Mouse (Mus musculus): Measurements from ENCODE around the gene Npm3. TPM values are rescaled to one million over a fixed set of nuclear protein-coding genes. Genes with fewer than 3 reads are reported as not detected.

Npm3 gene
- polyA plus RNA-seq, 1 experiment: 99.4 TPM

DNA sequence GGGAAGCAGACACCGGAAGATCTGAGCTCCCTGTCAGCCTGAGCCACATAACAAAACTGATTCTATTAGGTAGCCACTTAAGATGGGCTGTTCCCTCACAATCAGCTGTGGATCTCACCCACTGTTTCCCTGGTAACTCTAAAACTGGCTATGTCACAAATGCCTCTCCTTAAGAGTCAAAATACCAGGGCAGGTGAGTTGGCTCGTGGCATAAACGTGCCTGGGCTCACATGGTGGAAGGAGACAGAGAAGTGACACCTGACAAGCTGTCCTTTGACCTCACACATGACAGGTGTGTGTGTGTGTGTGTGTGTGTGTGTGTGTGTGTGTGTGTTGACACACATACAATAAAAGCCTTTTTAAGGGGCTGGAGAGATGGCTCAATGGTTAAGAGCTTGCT lies 38.1 kb upstream of the Npm3 start:
- no peaks in the 10 kb centered on the region for H3K4me1 ChIP-seq (ENCODE audit: control insufficient read depth, insufficient read depth, low read length)
- TF ChIP-seq CTCF (IDR thresholded peaks at IDR 0.05; ENCODE audit: borderline replicate concordance, insufficient read depth, low read length) (no peak), POLR2A (IDR thresholded peaks at IDR 0.05; ENCODE audit: low read depth, low read length) (no peak)
- no peak overlapping the region for H3K27ac ChIP-seq (ENCODE audit: insufficient read depth, low read length)
- H3K4me3 ChIP-seq (ENCODE audit: insufficient read depth, low read length): no peak overlapping the region

GRCm38 (mm10) chr19:45785470-45785869 lies 36.1 kb upstream of the Npm3 start:
- H3K4me1 ChIP-seq (ENCODE audit: control insufficient read depth, insufficient read depth, low read length): peaks cover 4% of the 10 kb centered on the region; the same call in 1 of the 2 replicates
- H3K4me3 ChIP-seq (ENCODE audit: insufficient read depth, low read length): no peak overlapping the region
- TF ChIP-seq CTCF (IDR thresholded peaks at IDR 0.05; ENCODE audit: borderline replicate concordance, insufficient read depth, low read length): no peak
- no peak for TF ChIP-seq POLR2A (IDR thresholded peaks at IDR 0.05; ENCODE audit: low read depth, low read length)
- H3K27ac ChIP-seq (ENCODE audit: insufficient read depth, low read length): no peak overlapping the region

DNA sequence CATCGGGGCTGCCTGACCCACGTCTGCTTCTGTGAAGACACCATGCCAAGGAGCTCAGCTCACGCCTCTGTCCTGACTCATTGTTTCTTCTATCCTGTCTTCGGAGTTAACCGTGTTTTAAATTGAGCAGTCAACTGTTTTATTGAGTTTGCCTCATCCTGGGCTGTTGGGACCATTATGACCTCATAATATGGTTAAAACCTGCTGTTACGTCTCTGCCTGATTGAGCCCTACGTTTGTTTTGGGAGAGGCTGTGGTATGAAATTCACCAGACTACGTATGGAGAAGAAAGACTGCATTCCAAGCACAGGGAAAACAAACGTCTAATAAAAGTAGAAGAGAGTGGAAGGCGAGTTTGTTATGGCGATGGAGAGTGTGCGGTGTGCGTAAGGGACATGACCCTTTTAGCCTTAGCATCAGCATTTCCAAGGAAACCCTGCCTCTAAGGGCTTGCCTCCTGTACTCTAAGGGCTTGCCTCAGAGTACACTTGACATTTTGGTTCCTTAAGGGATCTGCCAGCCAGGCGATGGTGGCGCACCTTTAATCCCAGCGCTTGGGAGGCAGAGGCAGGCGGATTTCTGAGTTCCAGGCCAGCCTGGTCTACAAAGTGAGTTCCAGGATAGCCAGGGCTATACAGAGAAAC lies 34.7 kb upstream of the Npm3 start:
- H3K4me3 ChIP-seq (ENCODE audit: insufficient read depth, low read length): peak overlapping the region; percentile 56
- H3K27ac ChIP-seq (ENCODE audit: insufficient read depth, low read length): peak overlapping the region; percentile 80
- peaks cover 4% of the 10 kb centered on the region; the same call in 1 of the 2 replicates for H3K4me1 ChIP-seq (ENCODE audit: control insufficient read depth, insufficient read depth, low read length)
- TF ChIP-seq POLR2A (IDR thresholded peaks at IDR 0.05; ENCODE audit: low read depth, low read length): peak; percentile 86
- no peak for TF ChIP-seq CTCF (IDR thresholded peaks at IDR 0.05; ENCODE audit: borderline replicate concordance, insufficient read depth, low read length)

DNA sequence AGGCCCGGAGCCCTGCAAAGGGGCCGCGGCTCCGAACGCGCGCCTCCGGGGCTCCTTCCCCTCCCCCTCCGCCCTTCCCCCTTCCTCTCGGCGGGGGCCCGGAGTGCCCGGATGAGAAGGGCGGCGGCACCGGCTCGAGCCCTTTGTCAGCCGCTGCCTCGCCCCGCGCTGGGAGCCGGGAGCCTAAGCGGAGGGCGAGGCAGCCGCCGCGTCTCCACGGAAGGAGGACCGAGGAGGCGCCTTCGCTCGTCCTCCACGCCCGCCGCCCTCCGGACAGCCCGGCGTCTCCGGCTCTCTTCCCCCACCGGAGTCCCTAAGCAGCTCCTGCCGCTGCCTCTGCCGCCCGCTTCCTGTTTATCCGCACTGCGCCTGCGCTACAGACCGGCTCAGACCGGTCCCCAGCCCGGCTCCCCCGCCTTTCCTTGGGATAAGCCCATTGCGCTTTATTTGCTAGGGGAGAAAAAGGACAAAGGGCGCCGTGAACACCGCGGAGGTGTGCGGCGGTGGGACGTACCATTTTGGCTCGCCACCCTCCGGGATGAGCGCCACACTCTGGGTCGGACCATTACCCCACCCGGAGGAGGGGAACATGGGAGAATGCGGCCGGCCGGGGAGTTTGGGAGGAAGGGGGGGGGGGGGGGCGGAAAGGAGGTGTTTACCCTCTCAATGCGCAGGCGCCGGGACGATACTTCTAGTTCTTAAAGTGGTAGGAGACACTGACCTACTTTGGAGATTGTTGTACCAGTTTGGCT lies 34.0 kb upstream of the Npm3 start, which contains the start of gene Mgea5:
Gene Mgea5 (minus strand): TSS at position 657 of the 752 bp plus-strand sequence.
- peaks cover 4% of the 10 kb centered on the region for H3K4me1 ChIP-seq (ENCODE audit: control insufficient read depth, insufficient read depth, low read length)
- TF ChIP-seq CTCF (IDR thresholded peaks at IDR 0.05; ENCODE audit: borderline replicate concordance, insufficient read depth, low read length): no peak
- peak; percentile 69 for TF ChIP-seq POLR2A (IDR thresholded peaks at IDR 0.05; ENCODE audit: low read depth, low read length)
- peak within 1 kb of the TSS; percentile 88 for H3K4me3 ChIP-seq (ENCODE audit: insufficient read depth, low read length)
- peak within 1 kb of the TSS; percentile 80 for H3K27ac ChIP-seq (ENCODE audit: insufficient read depth, low read length)

GRCm38 (mm10) chr19:45782315-45783001 lies 33.1 kb upstream of the Npm3 start:
- H3K4me1 ChIP-seq (ENCODE audit: control insufficient read depth, insufficient read depth, low read length): peaks cover 4% of the 10 kb centered on the region
- peak overlapping the region; percentile 79 for H3K27ac ChIP-seq (ENCODE audit: insufficient read depth, low read length)
- TF ChIP-seq CTCF (IDR thresholded peaks at IDR 0.05; ENCODE audit: borderline replicate concordance, insufficient read depth, low read length): no peak
- peak overlapping the region; percentile 88 for H3K4me3 ChIP-seq (ENCODE audit: insufficient read depth, low read length)

DNA sequence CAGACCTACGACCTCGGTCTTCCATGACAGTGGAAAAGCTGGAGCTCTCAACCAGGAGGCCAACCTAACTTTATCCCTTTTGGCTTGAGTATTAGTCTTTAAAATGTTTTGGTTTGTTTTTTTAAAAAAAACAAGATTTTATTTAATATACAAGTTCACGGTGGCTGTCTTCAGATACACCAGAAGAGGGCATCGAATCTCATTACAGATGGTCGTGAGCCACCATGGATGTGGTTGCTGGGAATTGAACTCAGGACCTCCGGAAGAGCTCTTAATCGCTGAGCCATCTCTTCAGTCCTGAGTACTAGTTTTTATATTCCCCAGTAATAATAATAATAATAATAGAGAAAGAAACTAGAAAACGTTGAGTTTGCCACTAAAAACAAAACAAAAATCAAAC lies 32.3 kb upstream of the Npm3 start:
- H3K4me1 ChIP-seq (ENCODE audit: control insufficient read depth, insufficient read depth, low read length): peaks cover 4% of the 10 kb centered on the region
- TF ChIP-seq CTCF (IDR thresholded peaks at IDR 0.05; ENCODE audit: borderline replicate concordance, insufficient read depth, low read length) (no peak), POLR2A (IDR thresholded peaks at IDR 0.05; ENCODE audit: low read depth, low read length) (no peak)
- no peak overlapping the region for H3K27ac ChIP-seq (ENCODE audit: insufficient read depth, low read length)
- H3K4me3 ChIP-seq (ENCODE audit: insufficient read depth, low read length): peak overlapping the region; percentile 39

DNA sequence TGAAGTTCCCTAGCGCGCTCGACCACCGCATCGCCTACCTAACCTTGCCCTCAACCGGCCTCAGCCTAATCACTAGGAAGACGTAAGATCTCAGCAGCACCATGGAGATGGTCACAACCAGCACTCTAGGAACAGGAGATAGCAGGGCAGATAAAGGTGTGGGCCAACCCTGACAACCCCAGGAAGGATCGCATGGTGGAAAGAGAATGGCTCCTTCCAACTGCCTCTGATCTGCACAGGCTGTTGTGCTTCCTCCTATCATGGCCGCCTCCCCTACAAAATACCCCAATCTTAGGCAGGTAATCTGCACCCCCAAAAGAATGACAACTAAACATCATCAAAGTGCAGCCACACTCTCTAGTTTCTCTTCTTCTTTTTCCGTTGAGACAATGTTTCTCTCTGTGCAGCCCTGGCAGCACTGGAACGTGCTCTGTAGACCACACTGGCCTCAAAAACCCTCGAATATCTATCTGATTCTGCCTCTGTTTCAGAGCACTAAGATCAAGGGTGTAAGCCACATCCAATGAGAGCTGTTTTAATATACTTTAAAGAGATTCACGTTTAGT lies 31.0 kb upstream of the Npm3 start:
- Histone ChIP-seq H3K4me3 (ENCODE audit: insufficient read depth, low read length) (peak overlapping the region; percentile 39; the same call in 1 of the 2 replicates), H3K27ac (ENCODE audit: insufficient read depth, low read length) (no peak overlapping the region), H3K4me1 (ENCODE audit: control insufficient read depth, insufficient read depth, low read length) (peaks cover 4% of the 10 kb centered on the region)
- TF ChIP-seq CTCF (IDR thresholded peaks at IDR 0.05; ENCODE audit: borderline replicate concordance, insufficient read depth, low read length) (no peak), POLR2A (IDR thresholded peaks at IDR 0.05; ENCODE audit: low read depth, low read length) (no peak)

DNA sequence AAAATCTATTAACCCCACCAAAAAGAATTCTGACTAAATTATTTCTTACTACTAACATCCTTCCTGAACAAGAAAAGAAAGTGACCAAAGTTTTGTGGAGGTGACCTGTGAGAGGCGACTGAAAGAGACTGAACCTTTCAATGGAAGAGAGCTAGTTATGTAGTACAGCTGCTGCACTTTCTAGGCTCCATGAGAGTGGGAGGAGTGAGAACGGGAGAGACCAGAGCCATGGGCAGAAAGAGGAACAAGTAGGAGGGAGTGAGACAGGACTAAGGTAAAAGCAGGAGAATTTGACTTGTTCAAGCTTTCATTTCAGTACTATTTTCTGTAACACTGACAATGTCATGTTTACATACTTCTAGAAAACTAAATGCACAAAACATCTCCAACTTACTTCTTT lies 26.1 kb upstream of the Npm3 start:
- TF ChIP-seq CTCF (IDR thresholded peaks at IDR 0.05; ENCODE audit: borderline replicate concordance, insufficient read depth, low read length) (no peak), POLR2A (IDR thresholded peaks at IDR 0.05; ENCODE audit: low read depth, low read length) (no peak)
- Histone ChIP-seq H3K4me1 (ENCODE audit: control insufficient read depth, insufficient read depth, low read length) (no peaks in the 10 kb centered on the region; the same call in 1 of the 2 replicates), H3K4me3 (ENCODE audit: insufficient read depth, low read length) (no peak overlapping the region), H3K27ac (ENCODE audit: insufficient read depth, low read length) (no peak overlapping the region)

DNA sequence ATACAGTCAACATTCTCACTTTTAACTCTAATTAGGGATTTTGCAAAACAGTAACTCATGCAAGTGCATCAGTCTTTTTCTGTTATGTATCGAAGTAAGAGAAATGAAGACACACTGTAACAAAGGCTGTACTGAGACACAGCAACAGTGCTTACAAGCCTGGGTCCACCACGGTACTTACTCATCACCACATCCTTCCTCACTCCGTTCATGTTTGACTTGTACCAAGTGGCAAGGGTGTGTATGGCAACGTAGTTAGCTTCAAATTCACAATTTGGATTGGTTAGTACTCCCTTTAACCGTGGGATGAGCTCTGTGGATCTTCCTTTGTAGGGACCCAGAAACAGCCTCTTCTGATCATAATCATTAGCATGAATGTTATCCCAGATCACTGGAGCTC lies 22.1 kb upstream of the Npm3 start:
- no peak overlapping the region for H3K27ac ChIP-seq (ENCODE audit: insufficient read depth, low read length)
- H3K4me1 ChIP-seq (ENCODE audit: control insufficient read depth, insufficient read depth, low read length): no peaks in the 10 kb centered on the region
- no peak for TF ChIP-seq CTCF (IDR thresholded peaks at IDR 0.05; ENCODE audit: borderline replicate concordance, insufficient read depth, low read length)
- TF ChIP-seq POLR2A (IDR thresholded peaks at IDR 0.05; ENCODE audit: low read depth, low read length): no peak
- no peak overlapping the region for H3K4me3 ChIP-seq (ENCODE audit: insufficient read depth, low read length)
